Mouse (Mus musculus): ENCODE data around the gene Sirt6. TPM values are rescaled to one million over a fixed set of nuclear protein-coding genes. Genes with fewer than 3 reads are reported as not detected.

Gene Sirt6
- total and polyA plus RNA-seq, 2 experiments from 2014 or later, result 25.2 to 33.4 TPM

GRCm38 (mm10) chr10:81623441-81623840 lies 4.2 kb downstream of the Sirt6 start:
- 65% methylated on average over 8 of the region's 8 CpGs for WGBS
- no peaks in the 10 kb centered on the region for H3K9me3 ChIP-seq (ENCODE audit: low read length)
- peaks cover 43% of the 10 kb centered on the region for H3K36me3 ChIP-seq (ENCODE audit: insufficient read depth)
- H3K4me3 ChIP-seq (ENCODE audit: low read depth, low read length), result no peak overlapping the region
- no peak overlapping the region for H3K27ac ChIP-seq (ENCODE audit: low read depth, low read length)
- no peak for TF ChIP-seq CTCF (IDR thresholded peaks at IDR 0.05; ENCODE audit: low read depth)
- H3K4me1 ChIP-seq (ENCODE audit: insufficient read depth), result peaks cover 11% of the 10 kb centered on the region
- no peak overlapping the region for H3K9ac ChIP-seq
- no peaks in the 10 kb centered on the region for H3K27me3 ChIP-seq (ENCODE audit: insufficient read depth, low read length)
- ATAC-seq, result no peak
- DNase-seq, result no peak
- H3K4me2 ChIP-seq (ENCODE audit: low read depth), result no peak overlapping the region

- DNase-seq (no peak), ATAC-seq (no peak)
- no peak for TF ChIP-seq CTCF (IDR thresholded peaks at IDR 0.05; ENCODE audit: low read depth)
- no peak overlapping the region for H3K27ac ChIP-seq (ENCODE audit: low read depth, low read length)
- H3K36me3 ChIP-seq (ENCODE audit: insufficient read depth), result peaks cover 43% of the 10 kb centered on the region
- no peaks in the 10 kb centered on the region for H3K4me1 ChIP-seq (ENCODE audit: insufficient read depth)
- H3K9me3 ChIP-seq (ENCODE audit: low read length), result no peaks in the 10 kb centered on the region
- H3K4me3 ChIP-seq (ENCODE audit: low read depth, low read length), result no peak overlapping the region
- no peaks in the 10 kb centered on the region for H3K27me3 ChIP-seq (ENCODE audit: insufficient read depth, low read length)
- 62% methylated on average over 9 of the region's 9 CpGs for WGBS
- H3K4me2 ChIP-seq (ENCODE audit: low read depth), result no peak overlapping the region
- H3K9ac ChIP-seq, result no peak overlapping the region
These were observed 6.8 kb downstream of the Sirt6 start for GRCm38 (mm10) chr10:81620786-81621185.

GRCm38 (mm10) chr10:81619976-81620375 lies 7.6 kb downstream of the Sirt6 start:
- no peaks in the 10 kb centered on the region for H3K9me3 ChIP-seq (ENCODE audit: low read length)
- no peak overlapping the region for H3K9ac ChIP-seq
- H3K4me1 ChIP-seq (ENCODE audit: insufficient read depth), result no peaks in the 10 kb centered on the region
- H3K4me3 ChIP-seq (ENCODE audit: low read depth, low read length), result no peak overlapping the region
- DNase-seq (no peak), ATAC-seq (no peak)
- WGBS, result 86% methylated on average over 5 of the region's 5 CpGs
- H3K36me3 ChIP-seq (ENCODE audit: insufficient read depth), result peaks cover 36% of the 10 kb centered on the region
- no peak overlapping the region for H3K27ac ChIP-seq (ENCODE audit: low read depth, low read length)
- no peaks in the 10 kb centered on the region for H3K27me3 ChIP-seq (ENCODE audit: insufficient read depth, low read length)
- H3K4me2 ChIP-seq (ENCODE audit: low read depth), result no peak overlapping the region
- TF ChIP-seq CTCF (IDR thresholded peaks at IDR 0.05; ENCODE audit: low read depth), result no peak

GRCm38 (mm10) chr10:81615486-81615885 lies 12.1 kb downstream of the Sirt6 start:
- no peak overlapping the region for H3K27ac ChIP-seq (ENCODE audit: low read depth, low read length)
- H3K9ac ChIP-seq, result no peak overlapping the region
- no peaks in the 10 kb centered on the region for H3K4me1 ChIP-seq (ENCODE audit: insufficient read depth)
- H3K27me3 ChIP-seq (ENCODE audit: insufficient read depth, low read length), result no peaks in the 10 kb centered on the region
- no peak overlapping the region for H3K4me2 ChIP-seq (ENCODE audit: low read depth)
- H3K9me3 ChIP-seq (ENCODE audit: low read length), result no peaks in the 10 kb centered on the region
- ATAC-seq (peak; percentile 38; the same call in 1 of the 2 replicates), DNase-seq (no peak)
- 0 out of 2 replicates have a peak, but pooled peaks cover 1% of the 10 kb centered on the region for H3K36me3 ChIP-seq (ENCODE audit: insufficient read depth)
- 68% methylated on average over 6 of the region's 6 CpGs for WGBS
- no peak for TF ChIP-seq CTCF (IDR thresholded peaks at IDR 0.05; ENCODE audit: low read depth)
- H3K4me3 ChIP-seq (ENCODE audit: low read depth, low read length), result no peak overlapping the region

GRCm38 (mm10) chr10:81612779-81613178 lies 14.8 kb downstream of the Sirt6 start:
- no peaks in the 10 kb centered on the region for H3K4me1 ChIP-seq (ENCODE audit: insufficient read depth)
- ATAC-seq (no peak), DNase-seq (no peak)
- H3K9me3 ChIP-seq (ENCODE audit: low read length), result no peaks in the 10 kb centered on the region
- no peaks in the 10 kb centered on the region for H3K27me3 ChIP-seq (ENCODE audit: insufficient read depth, low read length)
- no peaks in the 10 kb centered on the region for H3K36me3 ChIP-seq (ENCODE audit: insufficient read depth)
- H3K4me2 ChIP-seq (ENCODE audit: low read depth), result no peak overlapping the region
- no peak for TF ChIP-seq CTCF (IDR thresholded peaks at IDR 0.05; ENCODE audit: low read depth)
- WGBS, result 72% methylated on average over 3 of the region's 3 CpGs
- no peak overlapping the region for H3K4me3 ChIP-seq (ENCODE audit: low read depth, low read length)
- H3K9ac ChIP-seq, result no peak overlapping the region
- no peak overlapping the region for H3K27ac ChIP-seq (ENCODE audit: low read depth, low read length)

GRCm38 (mm10) chr10:81608308-81608707 lies 19.3 kb downstream of the Sirt6 start:
- Histone ChIP-seq H3K9ac (no peak overlapping the region), H3K27me3 (ENCODE audit: insufficient read depth, low read length) (no peaks in the 10 kb centered on the region), H3K4me2 (ENCODE audit: low read depth) (no peak overlapping the region), H3K4me3 (ENCODE audit: low read depth, low read length) (no peak overlapping the region), H3K9me3 (ENCODE audit: low read length) (no peaks in the 10 kb centered on the region), H3K4me1 (ENCODE audit: insufficient read depth) (peaks cover 6% of the 10 kb centered on the region), H3K36me3 (ENCODE audit: insufficient read depth) (no peaks in the 10 kb centered on the region), H3K27ac (ENCODE audit: low read depth, low read length) (no peak overlapping the region)
- TF ChIP-seq CTCF (IDR thresholded peaks at IDR 0.05; ENCODE audit: low read depth), result peak; percentile 27; the same call in 1 of the 2 replicates
- DNase-seq, result no peak
- ATAC-seq, result no peak
- 79% methylated on average over 1 of the region's 1 CpGs for WGBS

- H3K9me3 ChIP-seq (ENCODE audit: low read length), result no peaks in the 10 kb centered on the region
- WGBS, result under 1% methylated on average over 39 of the region's 39 CpGs
- TF ChIP-seq CTCF (IDR thresholded peaks at IDR 0.05; ENCODE audit: low read depth), result no peak
- H3K4me1 ChIP-seq (ENCODE audit: insufficient read depth), result peaks cover 8% of the 10 kb centered on the region
- H3K27me3 ChIP-seq (ENCODE audit: insufficient read depth, low read length), result no peaks in the 10 kb centered on the region
- peak within 1 kb of the TSS; percentile 66 for H3K4me3 ChIP-seq (ENCODE audit: low read depth, low read length)
- DNase-seq, result peak; percentile 96
- H3K9ac ChIP-seq, result peak within 1 kb of the TSS; percentile 78
- no peaks in the 10 kb centered on the region for H3K36me3 ChIP-seq (ENCODE audit: insufficient read depth)
- peak; percentile 93 for ATAC-seq
- H3K4me2 ChIP-seq (ENCODE audit: low read depth), result peak within 1 kb of the TSS; percentile 92
- peak within 1 kb of the TSS; percentile 91 for H3K27ac ChIP-seq (ENCODE audit: low read depth, low read length)
These were observed 21.4 kb downstream of the Sirt6 start, which contains the start of gene BC025920 for GRCm38 (mm10) chr10:81605974-81606751. TSS of gene BC025920 (plus strand) at chr10:81606270.

Measured in forebrain, postnatal 0 days (tissue).